ENCODE assay signal across 8 mouse cellular contexts in genomic region chr16:4885760-4886689, GRCm38 (mm10). TPM values are rescaled to one million over a fixed set of nuclear protein-coding genes. Genes with fewer than 3 reads are reported as not detected.
A peak's percentile ranks its signal among the peaks of the same experiment; 100 is the strongest.
DNase-seq lines count a peak whose midpoint lies in the region; ATAC-seq and TF ChIP-seq lines count a peak whose summit lies in the region.

TSS of gene Mgrn1 (plus strand) at chr16:4886249.

- no peaks in the 10 kb centered on the region for H3K27me3 ChIP-seq in G1E (ENCODE audit: insufficient read depth, low read length)
- no peaks in the 10 kb centered on the region for H3K27me3 ChIP-seq in forebrain, embryonic 13.5 days
- no peaks in the 10 kb centered on the region for H3K27me3 ChIP-seq in heart, postnatal 0 days (ENCODE audit: control insufficient read depth, insufficient read depth, low read length)
- no peaks in the 10 kb centered on the region for H3K27me3 ChIP-seq in liver, postnatal 0 days (ENCODE audit: insufficient read depth, low read length)
- H3K27me3 ChIP-seq in neural tube, embryonic 14.5 days (ENCODE audit: control insufficient read depth, insufficient read depth, low read length), result no peaks in the 10 kb centered on the region
- no peaks in the 10 kb centered on the region for H3K27me3 ChIP-seq in testis, adult 2 months (ENCODE audit: control insufficient read depth, insufficient read depth, low read length)

- DNase-seq in G1E (ENCODE audit: low spot score), result peak; percentile 91
- DNase-seq in heart, postnatal 0 days (ENCODE audit: low spot score), result peak; percentile 90
- peak; percentile 95 for DNase-seq in kidney, postnatal 36 days
- peak; percentile 92 for DNase-seq in liver, postnatal 0 days

- H3K27ac ChIP-seq in forebrain, embryonic 13.5 days, result peak within 1 kb of the TSS; percentile 81
- peak within 1 kb of the TSS; percentile 96 for H3K27ac ChIP-seq in heart, postnatal 0 days (ENCODE audit: low read depth)
- peak within 1 kb of the TSS; percentile 96 for H3K27ac ChIP-seq in liver, postnatal 0 days (ENCODE audit: low read depth)
- peak within 1 kb of the TSS; percentile 55 for H3K27ac ChIP-seq in neural tube, embryonic 14.5 days (ENCODE audit: low read depth, low read length)
- H3K27ac ChIP-seq in testis, adult 2 months (ENCODE audit: control insufficient read depth, insufficient read depth, low read depth, low read length), result peak within 1 kb of the TSS; percentile 94

- TF ChIP-seq POLR2A in testis, adult 2 months (IDR thresholded peaks at IDR 0.05; ENCODE audit: control insufficient read depth, low read depth, low read length), result no peak

- no peak for TF ChIP-seq CTCF in G1E (IDR thresholded peaks at IDR 0.05; ENCODE audit: low read depth, low read length)
- TF ChIP-seq CTCF in heart, postnatal 0 days (IDR thresholded peaks at IDR 0.05; ENCODE audit: low read depth), result no peak
- no peak for TF ChIP-seq CTCF in liver, postnatal 0 days (IDR thresholded peaks at IDR 0.05; ENCODE audit: low read depth)
- peak; percentile 25; the same call in 1 of the 2 replicates for TF ChIP-seq CTCF in testis, adult 2 months (IDR thresholded peaks at IDR 0.05; ENCODE audit: control insufficient read depth, insufficient read depth, insufficient replicate concordance, low read depth, low read length)

- H3K9me3 ChIP-seq in G1E (replicated peaks), result no peaks in the 10 kb centered on the region
- H3K9me3 ChIP-seq in forebrain, embryonic 13.5 days (replicated peaks), result no peaks in the 10 kb centered on the region
- no peaks in the 10 kb centered on the region for H3K9me3 ChIP-seq in heart, postnatal 0 days (replicated peaks; ENCODE audit: control insufficient read depth, low read length)
- no peaks in the 10 kb centered on the region for H3K9me3 ChIP-seq in liver, postnatal 0 days (ENCODE audit: low read length)
- H3K9me3 ChIP-seq in neural tube, embryonic 14.5 days (ENCODE audit: control insufficient read depth, low read length), result no peaks in the 10 kb centered on the region

- peak; percentile 83 for ATAC-seq in G1E (ENCODE audit: extremely low read depth, insufficient number of reproducible peaks, low FRiP score, poor library complexity, severe bottlenecking)
- ATAC-seq in cerebellum, adult (ENCODE audit: insufficient number of reproducible peaks, low FRiP score, low TSS enrichment), result peak; percentile 84
- ATAC-seq in forebrain, embryonic 13.5 days, result peak; percentile 94
- peak; percentile 81 for ATAC-seq in heart, postnatal 0 days (ENCODE audit: insufficient read depth, low read depth)
- peak; percentile 86 for ATAC-seq in liver, postnatal 0 days
- ATAC-seq in neural tube, embryonic 14.5 days (ENCODE audit: low read depth), result peak; percentile 87

- H3K4me2 ChIP-seq in forebrain, embryonic 13.5 days, result peak within 1 kb of the TSS; percentile 88
- peak within 1 kb of the TSS; percentile 66 for H3K4me2 ChIP-seq in heart, postnatal 0 days (ENCODE audit: low read depth, low read length)
- H3K4me2 ChIP-seq in liver, postnatal 0 days (ENCODE audit: low read depth, low read length), result peak within 1 kb of the TSS; percentile 88
- H3K4me2 ChIP-seq in neural tube, embryonic 14.5 days (ENCODE audit: low read depth, low read length), result peak within 1 kb of the TSS; percentile 77

- H3K36me3 ChIP-seq in G1E (replicated peaks), result peaks cover 21% of the 10 kb centered on the region
- no peaks in the 10 kb centered on the region for H3K36me3 ChIP-seq in forebrain, embryonic 13.5 days (ENCODE audit: poor library complexity, severe bottlenecking)
- no peaks in the 10 kb centered on the region for H3K36me3 ChIP-seq in heart, postnatal 0 days (replicated peaks; ENCODE audit: control insufficient read depth, insufficient read depth, low read length)
- H3K36me3 ChIP-seq in liver, postnatal 0 days (replicated peaks; ENCODE audit: insufficient read depth, low read length), result no peaks in the 10 kb centered on the region
- no peaks in the 10 kb centered on the region for H3K36me3 ChIP-seq in neural tube, embryonic 14.5 days (ENCODE audit: control insufficient read depth, insufficient read depth, low read length)
- H3K36me3 ChIP-seq in testis, adult 2 months (ENCODE audit: control insufficient read depth, insufficient read depth, low read length), result no peaks in the 10 kb centered on the region

- peaks cover 49% of the 10 kb centered on the region for H3K4me1 ChIP-seq in G1E (ENCODE audit: insufficient read depth, low read depth, low read length)
- H3K4me1 ChIP-seq in forebrain, embryonic 13.5 days, result peaks cover 38% of the 10 kb centered on the region
- H3K4me1 ChIP-seq in heart, postnatal 0 days (ENCODE audit: control insufficient read depth, insufficient read depth), result peaks cover 43% of the 10 kb centered on the region
- H3K4me1 ChIP-seq in liver, postnatal 0 days (ENCODE audit: insufficient read depth), result peaks cover 46% of the 10 kb centered on the region
- peaks cover 31% of the 10 kb centered on the region for H3K4me1 ChIP-seq in neural tube, embryonic 14.5 days (ENCODE audit: control insufficient read depth, insufficient read depth, low read length)
- H3K4me1 ChIP-seq in testis, adult 2 months (ENCODE audit: control insufficient read depth, insufficient read depth, low read length), result peaks cover 20% of the 10 kb centered on the region

- H3K9ac ChIP-seq in forebrain, embryonic 13.5 days, result peak within 1 kb of the TSS; percentile 94
- H3K9ac ChIP-seq in heart, postnatal 0 days (replicated peaks; ENCODE audit: low read depth, low read length), result peak within 1 kb of the TSS; percentile 93
- H3K9ac ChIP-seq in liver, postnatal 0 days (replicated peaks), result peak within 1 kb of the TSS; percentile 88
- peak within 1 kb of the TSS; percentile 80 for H3K9ac ChIP-seq in neural tube, embryonic 14.5 days (replicated peaks; ENCODE audit: low read depth, low read length)

- peak within 1 kb of the TSS; percentile 91 for H3K4me3 ChIP-seq in G1E (ENCODE audit: low read depth, low read length)
- H3K4me3 ChIP-seq in forebrain, embryonic 13.5 days, result peak within 1 kb of the TSS; percentile 93
- peak within 1 kb of the TSS; percentile 80 for H3K4me3 ChIP-seq in heart, postnatal 0 days (ENCODE audit: low read depth, low read length)
- H3K4me3 ChIP-seq in liver, postnatal 0 days (ENCODE audit: low read depth, low read length), result peak within 1 kb of the TSS; percentile 82
- peak within 1 kb of the TSS; percentile 96 for H3K4me3 ChIP-seq in neural tube, embryonic 14.5 days (ENCODE audit: low read depth, low read length)
- H3K4me3 ChIP-seq in testis, adult 2 months (ENCODE audit: control insufficient read depth, low read depth, low read length), result peak within 1 kb of the TSS; percentile 98

- no peak for TF ChIP-seq EP300 in heart, postnatal 0 days (IDR thresholded peaks at IDR 0.05; ENCODE audit: low read depth)
- 0 out of 2 replicates have a peak, but pooled peaks have one; percentile 18 for TF ChIP-seq EP300 in liver, postnatal 0 days (IDR thresholded peaks at IDR 0.05; ENCODE audit: low read depth)

- under 1% methylated on average over 53 of the region's 74 CpGs for WGBS in forebrain, embryonic 13.5 days
- WGBS in heart, postnatal 0 days, result under 1% methylated on average over 61 of the region's 74 CpGs
- WGBS in liver, postnatal 0 days (ENCODE audit: insufficient replicate concordance), result under 1% methylated on average over 52 of the region's 74 CpGs
- under 1% methylated on average over 68 of the region's 74 CpGs for WGBS in neural tube, embryonic 14.5 days

RNA-seq across cellular contexts. Expression of gene Mgrn1, which starts in this region (rescaled TPM):
- total RNA-seq in G1E (2014; fragmentation: Nextera tagmentation) (30.4 and 32.1 TPM in 2 replicates), G1E (2017) (16.1 and 18.6 TPM in 2 replicates)
- 19.3 and 22.5 TPM in 2 replicates for polyA plus RNA-seq in G1E (2012)
- 79.0 and 86.4 TPM in 2 replicates for polyA plus RNA-seq in forebrain, embryonic 13.5 days (2015; fragmentation: Nextera tagmentation; extraction: Ambion mirVana)
- total RNA-seq in heart, postnatal 0 days (2014; rRNA removed; ENCODE audit: low replicate concordance), result 214 and 223 TPM in 2 replicates
- 138 and 159 TPM in 2 replicates for polyA plus RNA-seq in heart, postnatal 0 days (2015; fragmentation: Nextera tagmentation; extraction: Ambion mirVana)
- 34.8 and 36.7 TPM in 2 replicates for polyA plus RNA-seq in liver, postnatal 0 days (2015; fragmentation: Nextera tagmentation; extraction: Ambion mirVana)
- 125 and 128 TPM in 2 replicates for polyA plus RNA-seq in neural tube, embryonic 14.5 days (2014; fragmentation: Nextera tagmentation; extraction: Ambion mirVana)
- 29.1 and 29.6 TPM in 2 replicates for polyA plus RNA-seq in testis, adult 2 months (2012; rRNA removed)

Comparison
In these comparisons a context has a peak if more than half of its experiments do, and no peak if none do; other contexts are left out.
1. Peak in every context shown above with its lines: DNase-seq, ATAC-seq, H3K4me3 ChIP-seq and H3K27ac ChIP-seq.